Mouse (Mus musculus) midbrain, postnatal 0 days (tissue): Measurements from ENCODE around the gene Fn3k. TPM values are rescaled to one million over a fixed set of nuclear protein-coding genes. Genes with fewer than 3 reads are reported as not detected.

Source experiments
- ATAC-seq: fragments of 200-750 bp; cut with Nextera tagmentation; 2 replicates; pipeline ENCODE4 v1.8.0; 2017; ENCODE audit warnings: moderate number of reproducible peaks, mild to moderate bottlenecking, moderate TSS enrichment, moderate library complexity; ENCODE audit not compliant: low FRiP score
- DNase-seq: peaks from one replicate; pipeline ENCODE4 v3.0.0-alpha.2; 2015; ENCODE audit warnings: low spot score
- H3K27ac ChIP-seq: fragments of 300-500 bp; sonication (generic); 2 replicates; pipeline ENCODE4 v1.5.1; 2014; ENCODE audit warnings: low read depth, mild to moderate bottlenecking, low read length, mixed read lengths
- H3K27me3 ChIP-seq: fragments of 300-500 bp; sonication (generic); 2 replicates; pipeline ENCODE4 v1.6.1; 2014; ENCODE audit warnings: low read length, control low read depth, mixed read lengths; ENCODE audit not compliant: insufficient read depth
- H3K36me3 ChIP-seq: fragments of 300-500 bp; sonication (generic); 2 replicates; pipeline ENCODE4 v1.6.1; 2014; ENCODE audit warnings: low read length, control low read depth, mixed read lengths; ENCODE audit not compliant: insufficient read depth
- H3K4me1 ChIP-seq: fragments of 300-500 bp; sonication (generic); 2 replicates; pipeline ENCODE4 v1.6.1; 2014; ENCODE audit warnings: mild to moderate bottlenecking, control low read depth, antibody characterized with exemption, low read length, mixed read lengths; ENCODE audit not compliant: insufficient read depth
- H3K4me2 ChIP-seq: fragments of 300-500 bp; sonication (generic); 2 replicates; pipeline ENCODE4 v1.6.1; 2014; ENCODE audit warnings: low read depth, mild to moderate bottlenecking, low read length, mixed read lengths; ENCODE audit not compliant: poor library complexity, severe bottlenecking
- H3K4me3 ChIP-seq: fragments of 300-500 bp; sonication (generic); 2 replicates; pipeline ENCODE4 v1.5.1; 2014; ENCODE audit warnings: low read depth, mild to moderate bottlenecking, low read length, moderate library complexity
- H3K9ac ChIP-seq: fragments of 300-500 bp; sonication (generic); replicated peaks from 2 replicates; pipeline ENCODE4 v1.6.1; 2014; ENCODE audit warnings: mild to moderate bottlenecking, low read length, moderate library complexity, mixed read lengths; ENCODE audit not compliant: poor library complexity, severe bottlenecking
- H3K9me3 ChIP-seq: fragments of 300-500 bp; sonication (generic); 2 replicates; pipeline ENCODE4 v1.6.1; 2016; ENCODE audit warnings: low read length, control low read depth
- CTCF ChIP-seq: IDR thresholded peaks from 2 replicates; pipeline ENCODE4 v1.5.1; 2016; ENCODE audit warnings: antibody characterized with exemption, mild to moderate bottlenecking
- WGBS: fragments of 180-500 bp; shearing (Covaris S2); extraction: QIAGEN DNeasy Blood & Tissue Kit; methylation state at CpG from one replicate; pipeline ENCODE4 v1.1.7; 2014; 5-methylcytosine and 5-hydroxymethylcytosine counted together
- polyA plus RNA-seq: library from polyadenylated mRNA; unstranded; fragments of >200 nt; fragmentation: Nextera tagmentation; extraction: Ambion mirVana; gene quantifications from 2 replicates; pipeline ENCODE4 v1.2.1, GENCODE M21; 2015
- total RNA-seq: library from RNA; depleted of rRNA; stranded (reverse); fragments of >200 nt; gene quantifications from 2 replicates; pipeline ENCODE4 v1.2.3, GENCODE M21; 2014

Gene Fn3k
- total and polyA plus RNA-seq, 2 experiments from 2014 or later = 3.7 to 8.2 TPM

DNA sequence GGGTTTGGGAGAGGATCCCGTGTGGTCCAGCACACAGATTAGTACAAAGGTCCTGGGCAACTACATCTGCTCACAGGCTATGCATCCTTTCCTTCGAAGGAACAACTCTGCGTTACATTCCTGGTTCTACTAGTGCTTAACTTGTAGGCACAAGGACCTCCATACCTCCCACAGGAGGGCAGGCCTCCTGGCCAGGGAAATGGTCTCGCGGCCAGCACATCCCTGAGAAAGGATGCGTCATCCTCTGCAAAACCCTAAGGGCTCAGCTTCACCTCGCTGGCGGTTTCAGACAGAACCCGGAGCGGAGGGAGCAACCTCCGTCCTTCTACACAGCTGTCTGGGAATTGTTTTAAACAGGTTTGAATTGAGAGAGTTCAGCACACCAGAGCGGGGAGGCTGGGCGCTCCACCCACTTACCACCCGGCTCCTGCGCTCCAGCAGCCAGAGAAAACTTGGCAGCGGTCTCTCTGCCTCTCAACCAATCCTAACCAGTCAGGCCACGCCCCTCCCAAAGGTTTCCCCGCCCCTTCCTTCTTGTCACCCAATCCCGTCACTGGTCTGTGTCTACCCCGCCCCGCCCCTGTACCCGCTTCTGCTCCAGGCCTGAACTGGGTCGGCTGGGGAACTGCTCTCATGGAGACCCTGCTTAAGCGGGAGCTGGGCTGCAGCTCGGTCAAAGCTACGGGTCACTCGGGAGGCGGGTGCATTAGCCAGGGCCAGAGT lies 13.7 kb upstream of the Fn3k start, which contains the start of gene Fn3krp:
Gene Fn3krp (plus strand): TSS at position 572 of the 723 bp plus-strand sequence.
- peak; percentile 46 for TF ChIP-seq CTCF
- H3K9me3 ChIP-seq = no peaks in the 10 kb centered on the region
- peak; percentile 99 for ATAC-seq
- WGBS = 1% methylated on average over 27 of the region's 28 CpGs
- no peaks in the 10 kb centered on the region for H3K4me1 ChIP-seq
- no peaks in the 10 kb centered on the region for H3K36me3 ChIP-seq
- peak within 1 kb of the TSS; percentile 57 for H3K9ac ChIP-seq
- peak within 1 kb of the TSS; percentile 49 for H3K4me3 ChIP-seq
- DNase-seq = peak; percentile 99
- H3K4me2 ChIP-seq = peak within 1 kb of the TSS; percentile 87
- H3K27ac ChIP-seq = peak within 1 kb of the TSS; percentile 55; the same call in 1 of the 2 replicates
- H3K27me3 ChIP-seq = no peaks in the 10 kb centered on the region

DNA sequence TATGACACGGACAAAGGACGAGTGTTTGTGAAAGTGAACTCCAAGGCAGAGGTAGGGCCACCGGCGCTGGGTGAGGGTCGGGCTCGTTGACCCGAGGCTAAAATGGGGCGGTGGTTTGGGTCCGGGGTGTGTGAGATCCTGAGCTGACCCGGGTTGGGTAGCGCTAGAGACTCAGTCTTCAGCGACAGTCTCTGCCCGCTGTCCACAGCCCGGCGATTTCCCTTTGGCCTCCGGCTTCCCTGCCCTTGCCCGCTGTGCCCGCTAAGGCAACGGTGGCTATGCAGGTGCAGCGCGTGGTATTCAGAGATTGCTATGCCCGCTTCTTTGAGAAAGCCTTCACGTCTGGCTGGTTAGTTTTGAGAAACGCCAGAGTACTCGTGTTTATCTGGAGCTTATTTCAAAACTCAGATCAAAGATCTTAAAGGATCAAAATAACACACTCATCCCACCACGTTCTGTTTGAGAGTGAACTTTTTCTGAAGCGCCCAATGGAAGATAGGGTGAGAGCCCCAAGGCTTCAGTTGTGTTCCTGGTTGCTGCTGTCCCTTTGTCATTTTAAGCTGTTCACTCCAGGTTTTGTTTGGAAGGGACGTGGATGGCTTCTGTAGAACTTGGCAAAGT lies 13.1 kb upstream of the Fn3k start:
- no peak overlapping the region for H3K27ac ChIP-seq

DNA sequence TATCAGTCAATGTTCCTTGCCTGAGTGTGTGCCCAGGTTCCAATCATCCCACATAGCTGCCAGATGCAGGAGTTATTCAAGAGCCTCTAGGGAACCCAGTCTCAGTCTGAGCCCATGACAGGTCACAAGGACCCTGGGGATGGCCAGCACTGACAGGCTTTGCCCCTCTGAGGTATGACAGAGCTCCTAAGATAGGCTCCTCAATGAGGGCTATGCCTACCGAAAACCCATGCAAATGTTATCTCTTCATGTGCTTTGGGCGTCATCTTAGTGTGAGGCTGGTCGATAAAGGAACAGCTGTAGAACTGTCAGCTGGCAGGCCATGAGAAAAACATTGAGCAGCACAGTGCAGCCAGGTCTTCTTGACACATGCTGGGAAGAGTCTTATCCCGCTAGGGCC lies 1.3 kb upstream of the Fn3k start:
- Histone ChIP-seq H3K4me1 (peaks cover 12% of the 10 kb centered on the region), H3K4me2 (no peak overlapping the region), H3K27me3 (no peaks in the 10 kb centered on the region), H3K9me3 (no peaks in the 10 kb centered on the region), H3K4me3 (no peak overlapping the region), H3K9ac (no peak overlapping the region), H3K36me3 (peaks cover 13% of the 10 kb centered on the region), H3K27ac (no peak overlapping the region)
- no peak for TF ChIP-seq CTCF
- whole genome bisulfite sequencing = 88% methylated on average over 4 of the region's 4 CpGs
- no peak for ATAC-seq
- DNase-seq = no peak

More for the DNA sequence above, 13.1 kb upstream of the Fn3k start:
- Histone ChIP-seq H3K4me3 (peak overlapping the region; percentile 49), H3K4me2 (peak overlapping the region; percentile 87), H3K36me3 (no peaks in the 10 kb centered on the region), H3K4me1 (no peaks in the 10 kb centered on the region), H3K9ac (peak overlapping the region; percentile 57), H3K9me3 (no peaks in the 10 kb centered on the region), H3K27me3 (no peaks in the 10 kb centered on the region)
- no peak for TF ChIP-seq CTCF
- peak; percentile 70 for ATAC-seq
- under 1% methylated on average over 28 of the region's 28 CpGs for WGBS
- DNase-seq = no peak

DNA sequence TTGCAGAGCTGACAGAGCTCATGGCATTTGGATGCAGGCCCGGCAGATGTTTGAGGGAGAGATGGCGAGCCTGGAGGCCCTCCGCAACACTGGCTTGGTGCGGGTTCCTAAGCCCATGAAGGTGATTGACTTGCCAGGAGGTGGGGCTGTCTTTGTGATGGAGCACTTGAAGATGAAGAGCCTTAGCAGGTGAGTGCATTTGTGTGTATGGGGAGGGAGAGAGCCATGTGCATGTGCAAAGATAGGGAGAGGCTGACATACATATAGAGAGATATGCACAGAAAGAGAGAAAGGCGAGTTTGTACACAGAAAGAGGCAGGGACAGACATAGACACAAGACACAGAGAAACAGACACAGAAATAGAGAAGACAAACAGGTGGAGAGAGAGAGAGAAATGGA lies 2.5 kb downstream of the Fn3k start:
- DNase-seq = no peak
- Histone ChIP-seq H3K36me3 (no peaks in the 10 kb centered on the region), H3K27ac (no peak overlapping the region), H3K4me3 (no peak overlapping the region), H3K9ac (no peak overlapping the region), H3K9me3 (no peaks in the 10 kb centered on the region), H3K27me3 (no peaks in the 10 kb centered on the region), H3K4me1 (peaks cover 12% of the 10 kb centered on the region), H3K4me2 (no peak overlapping the region)
- ATAC-seq = no peak
- 78% methylated on average over 5 of the region's 5 CpGs for WGBS
- TF ChIP-seq CTCF = no peak

DNA sequence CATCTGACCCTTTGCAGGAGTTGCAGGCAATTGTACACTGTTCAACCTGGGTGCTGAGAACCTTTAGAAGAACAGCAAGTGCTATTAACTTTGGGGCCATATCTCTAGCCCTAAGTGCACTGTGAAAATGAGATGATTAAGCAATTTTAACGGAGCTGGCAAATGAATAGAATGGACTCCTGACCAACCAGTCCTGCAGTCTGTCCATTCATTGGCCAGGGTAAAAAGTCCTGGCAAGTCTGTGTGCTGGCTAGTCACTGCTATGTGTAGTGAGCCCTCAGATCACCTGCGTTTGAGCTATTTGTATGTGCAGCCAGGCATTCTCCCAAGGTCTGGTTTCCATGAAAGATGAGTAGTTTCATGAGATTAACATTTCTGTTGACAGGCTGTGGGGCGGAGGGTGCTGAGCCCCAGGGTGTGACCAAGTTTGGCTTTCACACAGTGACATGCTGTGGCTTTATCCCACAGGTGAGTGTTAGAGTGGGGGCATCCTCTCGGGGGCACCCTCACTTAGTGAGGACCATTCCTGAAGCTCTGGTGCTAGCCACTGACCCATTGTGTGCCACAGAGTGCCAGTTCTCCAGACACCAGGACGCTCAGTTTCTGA lies 5.1 kb downstream of the Fn3k start:
- Histone ChIP-seq H3K9ac (no peak overlapping the region), H3K27ac (no peak overlapping the region), H3K36me3 (no peaks in the 10 kb centered on the region), H3K4me1 (no peaks in the 10 kb centered on the region), H3K4me3 (no peak overlapping the region), H3K4me2 (no peak overlapping the region), H3K27me3 (no peaks in the 10 kb centered on the region), H3K9me3 (no peaks in the 10 kb centered on the region)
- DNase-seq (no peak), ATAC-seq (no peak)
- 67% methylated on average over 5 of the region's 5 CpGs for WGBS
- TF ChIP-seq CTCF = no peak

DNA sequence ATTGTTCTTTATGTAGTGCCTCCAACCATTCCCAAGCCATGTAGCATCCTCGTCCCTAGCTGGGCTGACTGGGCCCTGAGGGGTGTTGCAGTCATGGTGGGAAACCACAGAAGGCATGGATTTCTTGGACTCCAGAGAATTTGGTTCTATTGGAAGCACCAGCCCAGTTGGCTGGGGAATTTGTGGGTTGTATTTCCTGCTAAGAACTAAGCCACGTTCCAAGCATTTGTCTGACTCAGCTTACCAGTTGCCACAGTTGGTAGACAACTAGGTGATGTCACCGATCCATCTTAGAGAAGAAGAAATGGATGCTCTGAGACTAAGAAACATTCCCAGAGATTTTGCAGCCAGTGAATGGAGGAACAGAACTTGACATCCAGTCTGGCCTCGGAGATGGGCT lies 6.9 kb downstream of the Fn3k start:
- Histone ChIP-seq H3K9ac (no peak overlapping the region), H3K9me3 (no peaks in the 10 kb centered on the region), H3K4me1 (no peaks in the 10 kb centered on the region), H3K4me3 (no peak overlapping the region), H3K4me2 (no peak overlapping the region), H3K36me3 (no peaks in the 10 kb centered on the region), H3K27ac (no peak overlapping the region), H3K27me3 (no peaks in the 10 kb centered on the region)
- 92% methylated on average over 4 of the region's 4 CpGs for WGBS
- no peak for TF ChIP-seq CTCF
- DNase-seq (no peak), ATAC-seq (no peak)
